Mouse (Mus musculus) liver (tissue): ENCODE measurements around the gene Gm49450.
A peak's percentile ranks its signal among the peaks of the same experiment; 100 is the strongest.
"Not testable (repeated sequence)": the region's sequence is repeated elsewhere in the genome, so short reads cannot be mapped to it uniquely, and the experiment has no call there.

Experiments used
- DNase-seq: peaks from one replicate; pipeline ENCODE4 v3.0.0-alpha.2; 2020; ENCODE audit warnings: mixed read lengths

Gm49450 gene

GRCm38 (mm10) chr15:98923031-98923537, 30.3 kb downstream of the Gm49450 start:
- no peak for DNase-seq

GRCm38 (mm10) chr15:98922581-98922980, 30.8 kb downstream of the Gm49450 start:
- no peak for DNase-seq

- DNase-seq, result no peak
These were observed 31.8 kb downstream of the Gm49450 start for GRCm38 (mm10) chr15:98921510-98921909.

- not testable (repeated sequence) for DNase-seq
These were observed 34.9 kb downstream of the Gm49450 start for GRCm38 (mm10) chr15:98918499-98918895.

- peak; percentile 98 for DNase-seq
These were observed 35.5 kb downstream of the Gm49450 start, which contains the start of gene Lmbr1l for GRCm38 (mm10) chr15:98917538-98918498. TSS of gene Lmbr1l (minus strand) at chr15:98918231.

- no peak for DNase-seq
These were observed 36.3 kb downstream of the Gm49450 start for GRCm38 (mm10) chr15:98917091-98917490.

- no peak for DNase-seq
These were observed 37.3 kb downstream of the Gm49450 start for GRCm38 (mm10) chr15:98916016-98916415.

- no peak for DNase-seq
These were observed 38.4 kb downstream of the Gm49450 start for GRCm38 (mm10) chr15:98914903-98915302.

GRCm38 (mm10) chr15:98904692-98905091, 48.7 kb downstream of the Gm49450 start:
- DNase-seq, result peak; percentile 56

- no peak for DNase-seq
These were observed 50.8 kb downstream of the Gm49450 start for GRCm38 (mm10) chr15:98902600-98902999.

- no peak for DNase-seq
These were observed 51.8 kb downstream of the Gm49450 start for GRCm38 (mm10) chr15:98901530-98901929.

- peak; percentile 41 for DNase-seq
These were observed 55.2 kb downstream of the Gm49450 start, which contains the start of gene Dhh for GRCm38 (mm10) chr15:98897928-98898800. TSS of gene Dhh (minus strand) at chr15:98898540.

- no peak for DNase-seq
These were observed 55.9 kb downstream of the Gm49450 start for GRCm38 (mm10) chr15:98897495-98897894.

GRCm38 (mm10) chr15:98895635-98896589, 57.4 kb downstream of the Gm49450 start:
- peak; percentile 32 for DNase-seq

- no peak for DNase-seq
These were observed 58.4 kb downstream of the Gm49450 start for GRCm38 (mm10) chr15:98894746-98895634.

- no peak for DNase-seq
These were observed 59.2 kb downstream of the Gm49450 start, which contains the start of gene Rhebl1 for GRCm38 (mm10) chr15:98893940-98894745. TSS of gene Rhebl1 (minus strand) at chr15:98894540.

- no peak for DNase-seq
These were observed 60.3 kb downstream of the Gm49450 start for GRCm38 (mm10) chr15:98893036-98893435.

GRCm38 (mm10) chr15:98891907-98892606, 61.3 kb downstream of the Gm49450 start:
- DNase-seq, result peak; percentile 55

- DNase-seq, result no peak
These were observed 62.1 kb downstream of the Gm49450 start for GRCm38 (mm10) chr15:98891198-98891742.
